Mouse (Mus musculus) lung, adult 2 months (tissue): ENCODE results near the gene Scarb1. TPM values are rescaled to one million over a fixed set of nuclear protein-coding genes. Genes with fewer than 3 reads are reported as not detected.

Experiments used
- DNase-seq: peaks from one replicate; pipeline ENCODE4 v3.0.0; 2022
- H3K4me1 ChIP-seq: fragments of 200-500 bp; 2 replicates; pipeline ENCODE4 v1.6.1; 2011; ENCODE audit warnings: low read length; ENCODE audit not compliant: control insufficient read depth, insufficient read depth
- H3K4me3 ChIP-seq: fragments of 200-500 bp; replicated peaks from 2 replicates; pipeline ENCODE3; 2011; ENCODE audit warnings: low read depth, mild to moderate bottlenecking, control low read depth, low read length; ENCODE audit errors: extremely low read depth
- CTCF ChIP-seq: fragments of 200-500 bp; IDR thresholded peaks from 2 replicates; pipeline ENCODE4 v1.5.1; 2011; ENCODE audit warnings: mild to moderate bottlenecking, low read length, control low read depth; ENCODE audit not compliant: insufficient read depth
- POLR2A ChIP-seq: fragments of 200-500 bp; IDR thresholded peaks from 2 replicates; pipeline ENCODE4 v1.6.1; 2011; ENCODE audit warnings: low read depth, mild to moderate bottlenecking, control low read depth, low read length, borderline replicate concordance; ENCODE audit errors: extremely low read depth
- WGBS: fragments of 180-500 bp; shearing (Covaris S2); methylation state at CpG from one replicate; pipeline ENCODE4 v1.1.7; 2018; 5-methylcytosine and 5-hydroxymethylcytosine counted together
- polyA plus RNA-seq: library from polyadenylated mRNA; depleted of rRNA; stranded (reverse); fragments of >200 nt; gene quantifications from 2 replicates; pipeline ENCODE4 v1.2.3, GENCODE M21; 2012

Scarb1 gene
- polyA plus RNA-seq, 1 experiment: 173 TPM

- H3K4me1 ChIP-seq: no peaks in the 10 kb centered on the region
- TF ChIP-seq CTCF: no peak
- no peak for TF ChIP-seq POLR2A
- no peak overlapping the region for H3K4me3 ChIP-seq
- 93% methylated on average over 7 of the region's 7 CpGs for WGBS
- DNase-seq: no peak
Observed at GRCm38 (mm10) chr5:125297171-125297570, 43.7 kb downstream of the Scarb1 start.

GRCm38 (mm10) chr5:125292951-125293350 lies 47.9 kb downstream of the Scarb1 start:
- no peak for TF ChIP-seq CTCF
- TF ChIP-seq POLR2A: no peak
- 59% methylated on average over 7 of the region's 7 CpGs for WGBS
- DNase-seq: no peak
- Histone ChIP-seq H3K4me1 (no peaks in the 10 kb centered on the region), H3K4me3 (no peak overlapping the region)

GRCm38 (mm10) chr5:125291895-125292294 lies 49.0 kb downstream of the Scarb1 start:
- 72% methylated on average over 8 of the region's 8 CpGs for WGBS
- DNase-seq: no peak
- no peak for TF ChIP-seq CTCF
- no peak for TF ChIP-seq POLR2A
- no peak overlapping the region for H3K4me3 ChIP-seq
- no peaks in the 10 kb centered on the region for H3K4me1 ChIP-seq

GRCm38 (mm10) chr5:125291387-125291786 lies 49.5 kb downstream of the Scarb1 start:
- Histone ChIP-seq H3K4me3 (no peak overlapping the region), H3K4me1 (no peaks in the 10 kb centered on the region)
- DNase-seq: no peak
- 84% methylated on average over 10 of the region's 10 CpGs for WGBS
- TF ChIP-seq CTCF (no peak), POLR2A (no peak)

DNA sequence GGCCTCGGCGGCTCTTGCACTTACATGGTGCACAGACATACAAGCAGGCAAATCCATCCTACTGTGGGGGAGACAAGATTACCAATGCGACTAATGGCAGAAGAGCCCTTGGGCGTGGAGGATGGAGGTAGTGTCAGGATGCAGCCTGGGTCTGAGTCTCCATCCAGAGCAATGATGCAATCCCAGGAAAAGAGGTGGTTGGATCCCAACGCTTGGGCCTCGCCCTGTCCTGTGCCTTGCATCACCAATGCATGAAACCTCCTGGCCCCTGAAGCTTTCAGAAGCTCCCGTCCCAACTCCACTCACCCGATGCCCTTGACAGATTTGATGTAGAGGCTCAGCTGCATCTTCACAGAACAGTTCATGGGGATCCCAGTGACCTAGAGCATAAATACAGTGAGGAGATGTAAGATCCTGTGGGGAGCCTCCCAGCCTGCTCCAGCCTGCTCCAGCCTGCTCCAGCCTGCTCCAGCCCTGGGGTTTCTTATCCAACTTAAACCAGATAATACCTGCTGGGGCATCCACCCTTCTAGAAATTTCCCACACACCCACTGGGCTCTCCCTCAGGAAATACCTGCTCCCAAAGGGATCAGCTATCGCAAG lies 53.7 kb downstream of the Scarb1 start:
- H3K4me1 ChIP-seq: no peaks in the 10 kb centered on the region; the same call in 1 of the 2 replicates
- DNase-seq: no peak
- WGBS: 93% methylated on average over 9 of the region's 9 CpGs
- no peak overlapping the region for H3K4me3 ChIP-seq
- TF ChIP-seq POLR2A (no peak), CTCF (no peak)

DNA sequence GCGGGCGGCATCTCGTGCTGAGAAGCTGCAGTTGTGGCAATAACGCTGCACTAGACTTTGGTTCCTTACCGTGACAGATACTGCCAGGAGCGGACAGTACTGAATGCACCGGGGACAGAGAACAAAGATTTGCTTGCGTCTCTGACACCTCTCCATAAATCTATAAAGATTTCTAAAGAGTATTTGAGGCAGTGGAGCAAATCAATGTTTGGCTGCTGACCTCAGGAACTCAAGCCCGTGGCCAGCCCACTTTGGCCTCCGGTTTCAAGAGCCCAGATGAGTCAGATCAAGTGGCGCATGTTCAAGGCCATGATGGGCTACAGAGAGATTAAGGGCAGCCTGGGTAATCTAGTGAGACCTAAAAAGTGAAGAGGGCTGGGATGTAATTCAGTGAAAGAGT lies 54.8 kb downstream of the Scarb1 start:
- WGBS: 83% methylated on average over 11 of the region's 11 CpGs

DNA sequence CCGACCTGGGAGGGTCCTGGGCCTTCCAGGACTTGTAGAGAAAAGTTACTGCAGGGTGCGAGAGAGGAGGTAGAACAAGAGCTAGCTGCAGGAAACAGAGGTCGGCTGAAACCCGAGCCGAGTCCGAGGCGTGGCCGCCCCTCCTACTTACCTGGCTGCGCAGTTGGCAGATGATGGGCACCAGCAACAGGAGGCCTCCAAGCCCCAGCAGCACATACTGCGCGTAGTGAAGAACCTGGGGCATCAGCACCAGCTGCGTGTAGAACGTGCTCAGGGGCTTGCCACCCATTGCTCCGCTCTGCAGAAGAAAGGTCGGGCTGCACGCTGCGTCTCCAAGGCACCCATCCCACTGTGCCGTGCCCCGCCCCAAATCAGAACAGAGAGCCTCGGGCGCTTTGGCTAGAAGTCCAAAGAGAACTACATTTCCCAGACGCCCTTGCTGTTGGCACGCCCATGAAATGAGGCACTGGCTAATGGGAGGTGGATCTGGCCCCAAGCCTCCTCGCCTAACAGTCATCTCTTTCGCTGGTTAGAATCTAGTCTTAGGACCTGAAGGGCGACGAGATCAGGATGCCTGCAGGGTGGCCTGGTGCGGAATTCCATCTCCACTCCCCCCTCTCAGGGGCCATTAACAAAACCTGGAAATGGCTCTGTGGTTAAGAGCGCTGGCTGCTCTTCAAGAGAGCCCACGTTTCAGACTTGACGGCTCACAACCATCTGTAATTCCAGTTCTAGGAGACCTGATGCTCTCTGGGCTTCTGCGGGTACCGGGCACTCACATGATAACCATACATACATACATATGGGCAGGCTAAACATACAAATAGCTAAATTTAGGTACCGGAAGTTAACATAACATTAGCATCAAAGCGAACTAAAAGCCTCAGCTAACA lies 56.9 kb downstream of the Scarb1 start:
- 40% methylated on average over 35 of the region's 35 CpGs for WGBS
- no peaks in the 10 kb centered on the region; the same call in 1 of the 2 replicates for H3K4me1 ChIP-seq
- peak overlapping the region; percentile 51 for H3K4me3 ChIP-seq
- DNase-seq: peak; percentile 43
- TF ChIP-seq CTCF: no peak
- no peak for TF ChIP-seq POLR2A

More for the DNA sequence above, 54.8 kb downstream of the Scarb1 start:
- no peak for DNase-seq
- H3K4me1 ChIP-seq: no peaks in the 10 kb centered on the region; the same call in 1 of the 2 replicates
- TF ChIP-seq CTCF (no peak), POLR2A (no peak)
- no peak overlapping the region for H3K4me3 ChIP-seq

GRCm38 (mm10) chr5:125279216-125279615 lies 61.7 kb downstream of the Scarb1 start:
- Histone ChIP-seq H3K4me3 (no peak overlapping the region), H3K4me1 (no peaks in the 10 kb centered on the region; the same call in 1 of the 2 replicates)
- no peak for TF ChIP-seq POLR2A
- no peak for TF ChIP-seq CTCF
- WGBS: 72% methylated on average over 7 of the region's 7 CpGs
- DNase-seq: no peak

DNA sequence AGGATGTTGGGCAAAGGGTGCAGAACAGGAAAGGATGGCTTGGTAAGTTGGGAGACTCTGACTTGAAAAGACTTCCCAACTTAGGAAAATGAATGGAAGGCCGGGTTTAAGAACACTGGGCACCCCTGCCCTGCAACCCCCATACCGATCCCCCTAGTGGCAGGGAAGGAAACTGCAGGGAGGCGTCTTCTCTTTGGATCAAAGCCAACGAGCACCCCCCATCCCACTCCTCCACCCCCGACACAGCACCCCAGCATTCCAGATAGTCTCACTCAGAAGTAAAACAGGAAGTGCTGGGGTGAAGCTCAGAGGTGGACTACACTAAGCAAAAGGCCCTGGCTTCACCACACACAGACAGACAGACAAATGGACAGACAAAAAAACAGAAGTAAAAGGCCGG lies 62.6 kb downstream of the Scarb1 start:
- Histone ChIP-seq H3K4me1 (peaks cover 3% of the 10 kb centered on the region; the same call in 1 of the 2 replicates), H3K4me3 (no peak overlapping the region)
- TF ChIP-seq CTCF (peak; percentile 69), POLR2A (no peak)
- peak; percentile 21 for DNase-seq
- WGBS: 29% methylated on average over 6 of the region's 6 CpGs

DNA sequence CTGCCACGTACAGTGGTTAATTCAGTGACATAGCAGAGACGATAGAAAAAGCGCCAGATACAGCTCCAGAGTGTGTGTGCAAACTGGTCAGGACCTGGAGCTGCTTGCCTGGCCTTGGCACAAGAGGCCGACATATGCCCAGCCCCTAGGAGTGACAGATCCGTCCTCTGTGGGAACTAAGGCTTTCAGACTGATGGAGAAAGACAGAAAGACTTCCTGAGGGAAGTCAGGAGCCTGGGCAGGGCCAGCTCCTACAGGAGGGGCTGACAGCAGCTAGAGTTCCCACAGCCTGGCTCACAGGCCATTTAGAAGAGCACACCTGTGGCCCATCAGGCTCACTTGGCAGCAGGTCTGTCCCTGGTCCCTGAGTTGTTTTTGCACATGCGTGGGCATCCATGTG lies 63.6 kb downstream of the Scarb1 start:
- 94% methylated on average over 6 of the region's 6 CpGs for WGBS

GRCm38 (mm10) chr5:125276765-125277164 lies 64.1 kb downstream of the Scarb1 start:
- Histone ChIP-seq H3K4me1 (peaks cover 3% of the 10 kb centered on the region; the same call in 1 of the 2 replicates), H3K4me3 (no peak overlapping the region)
- no peak for DNase-seq
- WGBS: 94% methylated on average over 4 of the region's 4 CpGs
- TF ChIP-seq CTCF (no peak), POLR2A (no peak)

More for the DNA sequence above, 63.6 kb downstream of the Scarb1 start:
- DNase-seq: no peak
- no peak for TF ChIP-seq CTCF
- TF ChIP-seq POLR2A: no peak
- Histone ChIP-seq H3K4me1 (peaks cover 3% of the 10 kb centered on the region; the same call in 1 of the 2 replicates), H3K4me3 (no peak overlapping the region)
